Mouse (Mus musculus): ENCODE results near the gene Grin3b. TPM values are rescaled to one million over a fixed set of nuclear protein-coding genes. Genes with fewer than 3 reads are reported as not detected.

The Grin3b gene
- polyA plus RNA-seq, 1 experiment from 2014 or later: 0.50 TPM

GRCm38 (mm10) chr10:80025044-80025347, 54.5 kb downstream of the Grin3b start:
- whole genome bisulfite sequencing: 54% methylated on average over 4 of the region's 4 CpGs
- Histone ChIP-seq H3K9ac (replicated peaks) (no peak overlapping the region), H3K27me3 (peaks cover 3% of the 10 kb centered on the region; the same call in 1 of the 2 replicates), H3K36me3 (no peaks in the 10 kb centered on the region), H3K4me1 (no peaks in the 10 kb centered on the region), H3K9me3 (no peaks in the 10 kb centered on the region), H3K27ac (replicated peaks) (no peak overlapping the region), H3K4me3 (no peak overlapping the region), H3K4me2 (replicated peaks) (no peak overlapping the region)
- no peak for ATAC-seq (replicated peaks)

GRCm38 (mm10) chr10:80025463-80025862, 54.9 kb downstream of the Grin3b start:
- no peak overlapping the region for H3K4me2 ChIP-seq (replicated peaks)
- H3K27ac ChIP-seq (replicated peaks): no peak overlapping the region
- no peak overlapping the region for H3K4me3 ChIP-seq
- ATAC-seq (replicated peaks): no peak
- WGBS: 79% methylated on average over 10 of the region's 10 CpGs
- no peaks in the 10 kb centered on the region for H3K36me3 ChIP-seq
- no peak overlapping the region for H3K9ac ChIP-seq (replicated peaks)
- no peaks in the 10 kb centered on the region for H3K4me1 ChIP-seq
- no peaks in the 10 kb centered on the region for H3K9me3 ChIP-seq
- no peaks in the 10 kb centered on the region for H3K27me3 ChIP-seq

- ATAC-seq (replicated peaks): no peak
- H3K4me1 ChIP-seq: no peaks in the 10 kb centered on the region
- H3K4me2 ChIP-seq (replicated peaks): no peak overlapping the region
- H3K27ac ChIP-seq (replicated peaks): no peak overlapping the region
- H3K36me3 ChIP-seq: no peaks in the 10 kb centered on the region
- no peaks in the 10 kb centered on the region for H3K27me3 ChIP-seq
- 64% methylated on average over 12 of the region's 12 CpGs for WGBS
- no peak overlapping the region for H3K9ac ChIP-seq (replicated peaks)
- no peak overlapping the region for H3K4me3 ChIP-seq
- no peaks in the 10 kb centered on the region for H3K9me3 ChIP-seq
These were observed 55.4 kb downstream of the Grin3b start for GRCm38 (mm10) chr10:80025889-80026288.

Other genes with a start within 250 kb of the Grin3b start
- gene Polrmt, start 224.1 kb upstream of the Grin3b start, polyA plus RNA-seq (2015; fragmentation: Nextera tagmentation; extraction: Ambion mirVana): 43.7 and 44.0 TPM in 2 replicates
- 0.69 and 0.72 TPM in 2 replicates for gene Fgf22, start 215.6 kb upstream of the Grin3b start, polyA plus RNA-seq (2015; fragmentation: Nextera tagmentation; extraction: Ambion mirVana)
- gene Rnf126, start 203.8 kb upstream of the Grin3b start, polyA plus RNA-seq (2015; fragmentation: Nextera tagmentation; extraction: Ambion mirVana): 94.9 and 108 TPM in 2 replicates
- 0.83 and 0.84 TPM in 2 replicates for gene Fstl3, start 193.4 kb upstream of the Grin3b start, polyA plus RNA-seq (2015; fragmentation: Nextera tagmentation; extraction: Ambion mirVana)
- gene Prss57, start 179.8 kb upstream of the Grin3b start, polyA plus RNA-seq (2015; fragmentation: Nextera tagmentation; extraction: Ambion mirVana): 0.25 and 0.43 TPM in 2 replicates
- gene Palm, start 177.1 kb upstream of the Grin3b start, polyA plus RNA-seq (2015; fragmentation: Nextera tagmentation; extraction: Ambion mirVana): 317 and 325 TPM in 2 replicates
- 0.66 and 0.68 TPM in 2 replicates for gene Misp, start 149.7 kb upstream of the Grin3b start, polyA plus RNA-seq (2015; fragmentation: Nextera tagmentation; extraction: Ambion mirVana)
- gene Ptbp1, start 116.3 kb upstream of the Grin3b start, polyA plus RNA-seq (2015; fragmentation: Nextera tagmentation; extraction: Ambion mirVana): 108 and 120 TPM in 2 replicates
- 13.5 and 15.0 TPM in 2 replicates for gene Prtn3, start 96.2 kb upstream of the Grin3b start, polyA plus RNA-seq (2015; fragmentation: Nextera tagmentation; extraction: Ambion mirVana)
- gene Plppr3, start 96.1 kb upstream of the Grin3b start, polyA plus RNA-seq (2015; fragmentation: Nextera tagmentation; extraction: Ambion mirVana): 405 and 410 TPM in 2 replicates
- 0.19 TPM in 1 of 2 replicates, not detected in the other for gene Elane, start 84.5 kb upstream of the Grin3b start, polyA plus RNA-seq (2015; fragmentation: Nextera tagmentation; extraction: Ambion mirVana)
- not detected in 2 replicates for gene Cfd, start 79.9 kb upstream of the Grin3b start, polyA plus RNA-seq (2015; fragmentation: Nextera tagmentation; extraction: Ambion mirVana)
- 53.2 and 56.6 TPM in 2 replicates for gene Med16, start 61.8 kb upstream of the Grin3b start, polyA plus RNA-seq (2015; fragmentation: Nextera tagmentation; extraction: Ambion mirVana)
- 10.4 and 21.1 TPM in 2 replicates for gene Gm26602, start 59.9 kb upstream of the Grin3b start, polyA plus RNA-seq (2015; fragmentation: Nextera tagmentation; extraction: Ambion mirVana)
- 2.2 and 2.7 TPM in 2 replicates for gene Kiss1r, start 53.7 kb upstream of the Grin3b start, polyA plus RNA-seq (2015; fragmentation: Nextera tagmentation; extraction: Ambion mirVana)
- 272 and 277 TPM in 2 replicates for gene R3hdm4, start 49.5 kb upstream of the Grin3b start, polyA plus RNA-seq (2015; fragmentation: Nextera tagmentation; extraction: Ambion mirVana)
- gene Arid3a, start 43.7 kb upstream of the Grin3b start, polyA plus RNA-seq (2015; fragmentation: Nextera tagmentation; extraction: Ambion mirVana): 2.7 and 3.1 TPM in 2 replicates
- gene Wdr18, start 10.6 kb upstream of the Grin3b start, polyA plus RNA-seq (2015; fragmentation: Nextera tagmentation; extraction: Ambion mirVana): 89.2 and 94.3 TPM in 2 replicates
- 21.7 and 23.1 TPM in 2 replicates for gene Tmem259, start 13.6 kb downstream of the Grin3b start, polyA plus RNA-seq (2015; fragmentation: Nextera tagmentation; extraction: Ambion mirVana)
- 26.7 and 29.1 TPM in 2 replicates for gene Cnn2, start 17.9 kb downstream of the Grin3b start, polyA plus RNA-seq (2015; fragmentation: Nextera tagmentation; extraction: Ambion mirVana)
- gene Abca7, start 25.8 kb downstream of the Grin3b start, polyA plus RNA-seq (2015; fragmentation: Nextera tagmentation; extraction: Ambion mirVana): 3.7 and 4.1 TPM in 2 replicates
- 1.3 TPM in 2 replicates for gene Arhgap45, start 45.9 kb downstream of the Grin3b start, polyA plus RNA-seq (2015; fragmentation: Nextera tagmentation; extraction: Ambion mirVana)
- 179 and 186 TPM in 2 replicates for gene Polr2e, start 69.1 kb downstream of the Grin3b start, polyA plus RNA-seq (2015; fragmentation: Nextera tagmentation; extraction: Ambion mirVana)
- gene Gpx4, start 76.5 kb downstream of the Grin3b start, polyA plus RNA-seq (2015; fragmentation: Nextera tagmentation; extraction: Ambion mirVana): 472 and 476 TPM in 2 replicates
- gene Sbno2, start 134.9 kb downstream of the Grin3b start, polyA plus RNA-seq (2015; fragmentation: Nextera tagmentation; extraction: Ambion mirVana): 13.4 TPM in 2 replicates
- gene Stk11, start 145.1 kb downstream of the Grin3b start, polyA plus RNA-seq (2015; fragmentation: Nextera tagmentation; extraction: Ambion mirVana): 20.3 and 21.5 TPM in 2 replicates
- gene Atp5d, start 167.9 kb downstream of the Grin3b start, polyA plus RNA-seq (2015; fragmentation: Nextera tagmentation; extraction: Ambion mirVana): 437 and 444 TPM in 2 replicates
- gene Cbarp, start 170.1 kb downstream of the Grin3b start, polyA plus RNA-seq (2015; fragmentation: Nextera tagmentation; extraction: Ambion mirVana): 29.7 and 39.5 TPM in 2 replicates
- 33.0 and 34.9 TPM in 2 replicates for gene Midn, start 177.6 kb downstream of the Grin3b start, polyA plus RNA-seq (2015; fragmentation: Nextera tagmentation; extraction: Ambion mirVana)
- gene Cirbp, start 195.3 kb downstream of the Grin3b start, polyA plus RNA-seq (2015; fragmentation: Nextera tagmentation; extraction: Ambion mirVana): 350 and 358 TPM in 2 replicates
- gene 1600002K03Rik, start 202.2 kb downstream of the Grin3b start, polyA plus RNA-seq (2015; fragmentation: Nextera tagmentation; extraction: Ambion mirVana): 9.7 and 12.7 TPM in 2 replicates
- gene Efna2, start 208.8 kb downstream of the Grin3b start, polyA plus RNA-seq (2015; fragmentation: Nextera tagmentation; extraction: Ambion mirVana): 35.8 and 36.5 TPM in 2 replicates

All from forebrain, embryonic 15.5 days (tissue).